Mouse (Mus musculus) CH12.LX (cell line): Measurements from ENCODE around the gene Rtp4. TPM values are rescaled to one million over a fixed set of nuclear protein-coding genes. Genes with fewer than 3 reads are reported as not detected.

Experiments
- DNase-seq: peaks from one replicate; pipeline ENCODE4 v3.0.0-alpha.2; 2013; ENCODE audit errors: extremely low read depth
- H3K27ac ChIP-seq: 2 replicates; pipeline ENCODE4 v1.5.1; 2012; ENCODE audit warnings: low read depth, mild to moderate bottlenecking, control low read depth, moderate library complexity; ENCODE audit not compliant: insufficient read depth
- H3K27me3 ChIP-seq: replicated peaks from 2 replicates; pipeline ENCODE3; 2012; ENCODE audit warnings: inconsistent platforms
- H3K36me3 ChIP-seq, 2 experiments: replicated peaks in 1 of 2; 2 replicates each; pipeline versions ENCODE3 to v1.6.1; 2012; ENCODE audit warnings: inconsistent platforms in 1 of 2, low read length in 1 of 2, mild to moderate bottlenecking in 1 of 2, mixed read lengths in 1 of 2, moderate library complexity in 1 of 2; ENCODE audit not compliant: control insufficient read depth in 1 of 2, insufficient read depth in 1 of 2
- H3K4me1 ChIP-seq, 2 experiments: 2 replicates each; pipeline ENCODE4 v1.6.1; 2012; ENCODE audit warnings: inconsistent platforms in 1 of 2, moderate library complexity in 1 of 2; ENCODE audit not compliant: insufficient read depth in 2 of 2, control insufficient read depth in 1 of 2
- H3K4me2 ChIP-seq: 2 replicates; pipeline ENCODE4 v1.6.1; 2012; ENCODE audit warnings: low read depth, mild to moderate bottlenecking, control low read depth; ENCODE audit not compliant: poor library complexity, insufficient read depth, severe bottlenecking
- H3K4me3 ChIP-seq, 3 experiments: fragments of 150-350 bp in 1 of 3; sonication (generic) in 1 of 3; replicated peaks in 1 of 3; 2 replicates each; pipeline versions ENCODE3 to v1.5.1; 2011 to 2012; ENCODE audit warnings: low read depth in 2 of 3, low read length in 2 of 3, mild to moderate bottlenecking in 2 of 3, moderate library complexity in 2 of 3, control low read depth in 1 of 3, improper control_type of control experiment in 1 of 3, inconsistent platforms in 1 of 3, mixed read lengths in 1 of 3; ENCODE audit not compliant: poor library complexity in 1 of 3
- H3K79me2 ChIP-seq: replicated peaks from 2 replicates; pipeline ENCODE4 v1.6.1; 2012; ENCODE audit warnings: mild to moderate bottlenecking, moderate library complexity; ENCODE audit not compliant: control insufficient read depth, poor library complexity, insufficient read depth, severe bottlenecking; ENCODE audit errors: extremely low read depth
- H3K9ac ChIP-seq: 2 replicates; pipeline ENCODE4 v1.6.1; 2012; ENCODE audit warnings: low read depth, mild to moderate bottlenecking, control low read depth, moderate library complexity; ENCODE audit not compliant: insufficient read depth
- H3K9me3 ChIP-seq: replicated peaks from 2 replicates; pipeline ENCODE3; 2012; ENCODE audit warnings: low read length, inconsistent platforms, mixed read lengths
- CHD1 ChIP-seq: IDR thresholded peaks from 2 replicates; pipeline ENCODE4 v1.6.1; 2012; ENCODE audit warnings: low read depth, low read length, improper control_type of control experiment, inconsistent platforms
- CHD2 ChIP-seq: IDR thresholded peaks from 2 replicates; pipeline ENCODE4 v1.6.1; 2011; ENCODE audit warnings: low read length, improper control_type of control experiment
- CTCF ChIP-seq, 2 experiments: IDR thresholded peaks in 1 of 2; conservative IDR thresholded peaks in 1 of 2; 2 replicates each; pipeline ENCODE4 v1.5.1; 2011 to 2012; ENCODE audit warnings: low read depth in 2 of 2, low read length in 2 of 2, improper control_type of control experiment in 1 of 2, inconsistent platforms in 1 of 2, mild to moderate bottlenecking in 1 of 2, moderate library complexity in 1 of 2
- EP300 ChIP-seq: IDR thresholded peaks from 2 replicates; pipeline ENCODE4 v1.6.1; 2011; ENCODE audit warnings: low read length, improper control_type of control experiment
- ETS1 ChIP-seq: conservative IDR thresholded peaks from 2 replicates; pipeline ENCODE4 v1.6.1; 2012; ENCODE audit warnings: low read depth, mild to moderate bottlenecking, inconsistent platforms, low read length, improper control_type of control experiment, moderate library complexity
- HCFC1 ChIP-seq: IDR thresholded peaks from 2 replicates; pipeline ENCODE4 v1.6.1; 2012; ENCODE audit warnings: low read depth, mild to moderate bottlenecking, inconsistent platforms, low read length, improper control_type of control experiment
- IRF4 ChIP-seq: IDR thresholded peaks from 2 replicates; pipeline ENCODE4 v1.6.1; 2014; ENCODE audit warnings: low read depth, mild to moderate bottlenecking, inconsistent platforms, low read length, improper control_type of control experiment
- JUND ChIP-seq: conservative IDR thresholded peaks from 2 replicates; pipeline ENCODE4 v1.6.1; 2011; ENCODE audit warnings: low read depth, low read length, improper control_type of control experiment
- MAX ChIP-seq: IDR thresholded peaks from 2 replicates; pipeline ENCODE4 v1.6.1; 2011; ENCODE audit warnings: low read length, improper control_type of control experiment
- MAZ ChIP-seq: IDR thresholded peaks from 2 replicates; pipeline ENCODE4 v1.6.1; 2012; ENCODE audit warnings: low read depth, mild to moderate bottlenecking, inconsistent platforms, low read length, improper control_type of control experiment, moderate library complexity
- NRF1 ChIP-seq: IDR thresholded peaks from 2 replicates; pipeline ENCODE4 v1.6.1; 2014; ENCODE audit warnings: low read depth, mild to moderate bottlenecking, inconsistent platforms, low read length, improper control_type of control experiment, moderate library complexity
- RCOR1 ChIP-seq: conservative IDR thresholded peaks from 2 replicates; pipeline ENCODE4 v1.6.1; 2012; ENCODE audit warnings: low read depth, mild to moderate bottlenecking, inconsistent platforms, low read length, improper control_type of control experiment
- TBP ChIP-seq: conservative IDR thresholded peaks from 2 replicates; pipeline ENCODE4 v1.6.1; 2011; ENCODE audit warnings: low read depth, low read length, improper control_type of control experiment
- TCF12 ChIP-seq: IDR thresholded peaks from 2 replicates; pipeline ENCODE4 v1.6.1; 2014; ENCODE audit warnings: low read depth, mild to moderate bottlenecking, inconsistent platforms, low read length, improper control_type of control experiment
- USF1 ChIP-seq: IDR thresholded peaks from 2 replicates; pipeline ENCODE4 v1.6.1; 2014; ENCODE audit warnings: low read depth, mild to moderate bottlenecking, inconsistent platforms, low read length, improper control_type of control experiment
- ZKSCAN1 ChIP-seq: IDR thresholded peaks from 2 replicates; pipeline ENCODE4 v1.6.1; 2012; ENCODE audit warnings: low read depth, inconsistent platforms, low read length, improper control_type of control experiment, borderline replicate concordance
- ZMIZ1 ChIP-seq: IDR thresholded peaks from 2 replicates; pipeline ENCODE4 v1.6.1; 2012; ENCODE audit warnings: low read depth, mild to moderate bottlenecking, inconsistent platforms, low read length, improper control_type of control experiment
- dilution Hi-C: fragments of 300-500 bp; cut with MboI; formaldehyde crosslinking; loops from 2 replicates; pipeline ENCODE4 v1.14.3; 2020; ENCODE audit warnings: low sequenced_read_pairs; ENCODE audit not compliant: extremely low pct_unique_long_range_greater_than_20kb, extremely low pct_ligation_motif_present
- in situ Hi-C: fragments of 300-500 bp; cut with MboI; formaldehyde crosslinking; loops from 3 replicates; pipeline ENCODE4 v1.14.3; 2019; ENCODE audit warnings: low sequenced_read_pairs, low pct_ligation_motif_present, low pct_unique_long_range_greater_than_20kb, mixed read lengths
- polyA plus RNA-seq: library from polyadenylated mRNA; unstranded; fragments of >175 nt; gene quantifications from 2 replicates; pipeline ENCODE4 v1.2.1, GENCODE M21; 2012; ENCODE audit warnings: low read depth; ENCODE audit not compliant: insufficient read length
- total RNA-seq, 2 experiments: library from RNA; depleted of rRNA; stranded (reverse); fragments of 300-350 nt in 1 of 2; fragments of >200 nt in 1 of 2; gene quantifications; 2 replicates each; pipeline ENCODE4 v1.2.3; 2012 to 2014

The Rtp4 gene
- total and polyA plus RNA-seq, 3 experiments = 0.21 to 0.28 TPM; not detected in 1

- Histone ChIP-seq H3K9ac (no peak overlapping the region), H3K27ac (no peak overlapping the region), H3K4me2 (no peak overlapping the region), H3K79me2 (no peaks in the 10 kb centered on the region), H3K4me3 (no peak overlapping the region), H3K9me3 (no peaks in the 10 kb centered on the region), H3K36me3 (no peaks in the 10 kb centered on the region), H3K27me3 (no peaks in the 10 kb centered on the region), H3K4me1 (no peaks in the 10 kb centered on the region)
- no peak for DNase-seq
- no peak for TF ChIP-seq CHD1
- TF ChIP-seq MAZ = no peak
- TF ChIP-seq USF1 = no peak
- TF ChIP-seq TCF12 = no peak
- TF ChIP-seq JUND = no peak
- no peak for TF ChIP-seq RCOR1
- TF ChIP-seq ETS1 = no peak
- in situ Hi-C loops = no loop called here
- dilution Hi-C loops = no loop called here
Measured at GRCm38 (mm10) chr16:23568369-23568958, 48.4 kb downstream of the Rtp4 start.

GRCm38 (mm10) chr16:23574561-23574960 lies 54.5 kb downstream of the Rtp4 start:
- Histone ChIP-seq H3K4me2 (no peak overlapping the region), H3K27ac (no peak overlapping the region), H3K36me3 (no peaks in the 10 kb centered on the region), H3K9ac (no peak overlapping the region), H3K9me3 (no peaks in the 10 kb centered on the region), H3K27me3 (no peaks in the 10 kb centered on the region), H3K4me3 (no peak overlapping the region), H3K4me1 (no peaks in the 10 kb centered on the region)
- dilution Hi-C loops (no loop called here), in situ Hi-C loops (no loop called here)
- TF ChIP-seq HCFC1 (no peak), MAX (no peak), ZMIZ1 (no peak), ZKSCAN1 (no peak), CHD2 (no peak), TBP (no peak), EP300 (no peak), CTCF (conservative IDR thresholded peaks at IDR 0.05 in 1 of 2, IDR thresholded peaks at IDR 0.05 in 1 of 2; ENCODE audit: low read depth in 2 of 2, low read length in 2 of 2) (no peak), NRF1 (no peak), IRF4 (no peak)
- TF ChIP-seq, all 38 proteins: peak for 0
- DNase-seq = no peak
- H3K79me2 ChIP-seq = no peaks in the 10 kb centered on the region
